Mouse (Mus musculus): ENCODE measurements around the gene Rtl6.

The Rtl6 gene

DNA sequence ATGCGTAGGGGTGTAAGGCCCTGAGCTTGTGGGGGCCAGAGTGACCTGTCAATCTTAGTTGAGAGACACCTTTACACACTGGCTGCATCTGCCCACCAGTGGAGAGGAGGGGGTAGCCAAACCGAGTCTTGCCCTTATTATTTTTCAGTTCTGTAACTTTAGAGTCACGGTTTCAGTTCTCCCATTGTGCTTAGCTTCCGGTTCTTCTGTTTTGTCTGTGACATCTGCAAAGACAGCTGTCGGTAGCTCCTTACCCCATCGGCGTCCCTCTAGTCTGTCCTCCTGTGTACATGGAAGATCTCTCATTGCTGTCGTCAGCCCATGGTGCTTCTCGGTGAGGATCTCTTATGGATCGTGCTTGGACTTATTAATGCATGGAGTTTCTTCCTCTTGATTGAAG lies 20.5 kb downstream of the Rtl6 start:
- no peak for DNase-seq (ENCODE audit: low spot score)

GRCm38 (mm10) chr15:84536611-84537010 lies 21.0 kb downstream of the Rtl6 start:
- DNase-seq (ENCODE audit: low spot score), result no peak

DNA sequence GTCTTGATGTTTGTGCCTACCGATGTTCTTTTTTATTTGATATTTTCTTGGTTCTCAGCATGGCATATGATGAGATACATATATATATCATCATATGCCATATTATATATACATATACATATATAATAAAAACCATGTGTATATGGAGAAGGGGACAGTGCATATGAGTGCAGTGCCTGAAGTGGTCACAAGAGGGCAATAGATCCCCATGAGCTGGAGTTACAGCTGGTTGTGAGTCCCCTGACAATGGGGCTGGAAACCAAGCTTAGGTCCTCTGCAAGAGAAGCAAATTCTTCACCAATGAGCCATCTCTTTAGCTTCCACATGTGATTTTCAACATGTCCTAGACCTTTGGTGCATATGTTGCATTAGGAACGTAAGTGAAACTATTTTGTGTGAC lies 21.7 kb downstream of the Rtl6 start:
- no peak for DNase-seq (ENCODE audit: low spot score)

GRCm38 (mm10) chr15:84532211-84532610 lies 25.4 kb downstream of the Rtl6 start:
- no peak for DNase-seq (ENCODE audit: low spot score)

DNA sequence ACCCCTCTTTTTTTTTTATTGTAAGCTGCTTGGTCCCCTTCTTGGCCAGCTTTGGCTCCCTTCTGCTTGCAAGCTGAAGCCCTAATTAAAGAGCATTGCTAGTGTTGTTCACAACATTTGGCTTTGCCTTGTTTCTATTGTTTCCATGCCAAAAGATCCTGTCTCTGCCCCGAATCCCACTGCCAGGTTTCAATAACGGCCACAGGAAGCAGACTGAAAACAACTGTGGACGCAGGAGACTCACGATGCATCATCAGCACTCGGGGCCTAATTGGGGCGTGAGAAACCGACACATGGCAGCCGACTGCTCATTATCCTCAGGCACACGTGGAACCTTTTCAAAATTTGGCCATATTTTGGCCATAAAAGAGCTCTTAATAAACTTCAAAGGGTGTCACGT lies 26.1 kb downstream of the Rtl6 start:
- no peak for DNase-seq (ENCODE audit: low spot score)

GRCm38 (mm10) chr15:84526921-84527320 lies 30.7 kb downstream of the Rtl6 start:
- no peak for DNase-seq (ENCODE audit: low spot score)

DNA sequence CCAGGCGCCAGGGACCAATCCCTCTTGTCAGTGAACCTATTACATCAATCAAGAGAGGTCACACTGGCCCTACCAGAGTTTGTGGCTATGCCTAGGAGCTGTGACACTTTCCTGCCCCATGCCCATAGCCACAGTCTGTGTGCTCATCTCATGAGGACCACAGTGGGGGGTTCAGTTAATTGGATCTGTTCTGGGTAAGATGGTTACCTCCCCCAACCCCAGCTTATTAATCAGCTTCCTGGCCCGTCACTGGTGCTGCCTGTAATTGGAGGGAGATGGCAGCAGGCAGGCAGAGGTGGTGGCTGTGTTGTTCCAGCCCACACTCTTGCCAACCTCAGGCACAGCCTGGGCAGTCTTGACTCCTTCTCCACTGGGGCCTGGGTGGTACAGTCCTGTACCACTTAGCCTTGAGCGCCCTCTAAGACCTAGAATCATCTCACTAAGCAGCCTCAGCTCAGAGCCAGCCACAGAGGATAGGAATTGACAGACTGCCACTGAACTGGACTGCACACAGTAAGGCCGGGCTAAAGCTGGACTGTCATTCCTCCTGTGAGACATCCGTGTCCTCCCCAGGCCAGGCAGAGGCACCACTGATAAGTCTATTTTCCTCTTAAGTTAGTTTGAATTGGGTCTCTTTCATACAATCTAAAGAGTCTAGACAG lies 32.3 kb downstream of the Rtl6 start:
- no peak for DNase-seq (ENCODE audit: low spot score)

GRCm38 (mm10) chr15:84522953-84523689 lies 34.5 kb downstream of the Rtl6 start:
- DNase-seq (ENCODE audit: low spot score), result no peak

DNA sequence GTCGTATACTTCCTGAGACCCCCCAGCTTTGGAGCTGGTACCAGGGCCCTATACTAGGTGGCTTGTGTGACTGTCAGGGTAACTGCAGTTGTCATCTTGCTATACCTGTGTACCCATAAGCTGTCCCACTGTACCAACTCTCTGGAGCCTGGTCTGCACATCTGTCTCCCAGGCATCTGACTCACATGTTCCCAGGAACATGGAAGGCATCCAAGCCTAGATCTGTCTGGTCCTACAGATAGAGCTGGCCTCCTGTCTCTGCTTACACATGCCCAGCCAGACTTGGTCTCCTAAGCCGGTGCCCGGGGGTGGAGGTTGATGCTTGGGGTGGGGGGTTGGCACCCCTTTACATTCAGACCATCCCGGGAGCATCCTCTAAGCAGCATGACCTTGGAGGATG lies 36.1 kb downstream of the Rtl6 start:
- no peak for DNase-seq (ENCODE audit: low spot score)

GRCm38 (mm10) chr15:84518540-84518939 lies 39.1 kb downstream of the Rtl6 start:
- no peak for DNase-seq (ENCODE audit: low spot score)

- peak; percentile 15 for DNase-seq (ENCODE audit: low spot score)
Observed at GRCm38 (mm10) chr15:84512626-84513296, 44.9 kb downstream of the Rtl6 start.

DNA sequence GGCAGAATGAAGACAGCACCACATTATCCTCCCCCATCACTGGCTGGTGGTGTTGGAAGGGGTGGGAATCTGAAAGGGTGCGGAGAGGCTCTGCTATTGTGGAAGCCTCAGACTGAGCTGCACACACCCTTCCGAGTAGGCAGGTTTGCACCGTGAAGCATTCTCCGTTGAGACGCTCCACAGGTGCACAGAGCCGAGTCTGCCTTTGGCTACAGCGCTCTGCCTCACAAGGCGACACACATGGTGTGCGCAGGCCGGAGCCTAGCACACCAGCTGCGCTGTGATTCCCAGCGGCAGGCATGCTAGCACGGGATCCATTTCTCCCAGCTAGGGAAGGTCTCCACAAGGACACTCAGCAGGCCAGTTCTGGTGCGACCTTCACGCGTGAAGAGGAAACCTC lies 47.6 kb downstream of the Rtl6 start:
- no peak for DNase-seq (ENCODE audit: low spot score)

DNA sequence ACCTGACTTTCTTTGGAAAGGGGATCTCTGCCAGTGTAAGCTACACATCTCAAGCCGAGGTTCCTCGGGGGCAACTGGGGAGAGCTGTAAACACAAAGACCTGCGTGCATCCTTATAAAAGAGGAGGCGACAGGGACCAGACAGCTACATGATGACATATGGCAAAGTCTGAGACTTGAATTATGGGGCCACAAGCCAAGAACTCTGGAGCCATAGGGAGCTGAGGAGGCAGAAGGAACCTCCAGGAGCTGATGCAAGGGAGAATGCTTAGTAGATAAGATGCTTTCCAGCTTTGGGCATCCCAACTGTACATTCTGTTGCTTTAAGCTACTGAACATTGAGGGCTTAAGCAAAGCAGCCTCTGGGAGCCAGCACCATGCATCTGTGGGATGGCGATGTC lies 48.5 kb downstream of the Rtl6 start:
- no peak for DNase-seq (ENCODE audit: low spot score)

DNA sequence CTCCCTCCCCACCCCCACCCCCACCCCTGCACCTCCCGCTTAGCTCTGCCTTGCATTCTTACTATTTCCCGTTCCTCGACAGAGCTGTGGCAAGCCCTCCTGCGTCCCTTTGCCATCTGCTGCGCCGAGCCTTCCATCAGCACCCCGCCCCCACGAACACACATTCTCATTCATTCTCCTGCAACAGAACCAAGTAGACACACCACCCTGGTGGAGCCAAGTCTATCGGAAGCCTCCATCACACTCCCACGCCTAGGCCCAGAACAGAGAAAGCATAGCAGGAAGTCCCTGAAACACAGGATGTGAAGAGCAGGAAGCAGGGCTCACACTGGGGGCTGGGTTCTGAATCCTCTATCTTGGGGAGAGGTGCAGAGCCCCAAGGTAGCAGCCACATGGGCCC lies 51.6 kb downstream of the Rtl6 start:
- no peak for DNase-seq (ENCODE audit: low spot score)

- no peak for DNase-seq (ENCODE audit: low spot score)
Observed at GRCm38 (mm10) chr15:84504895-84505294, 52.7 kb downstream of the Rtl6 start.
